8 mouse cellular contexts compared by ENCODE assay signal in genomic region chr6:125166861-125167650, GRCm38 (mm10). TPM values are rescaled to one million over a fixed set of nuclear protein-coding genes. Genes with fewer than 3 reads are reported as not detected.
DNase-seq lines count a peak whose midpoint lies in the region; ATAC-seq and TF ChIP-seq lines count a peak whose summit lies in the region.

No protein-coding gene starts in this region.

- peak overlapping the region; percentile 92 for H3K27ac ChIP-seq in forebrain, embryonic 15.5 days (replicated peaks)
- H3K27ac ChIP-seq in hindbrain, embryonic 11.5 days (ENCODE audit: low read depth, low read length): peak overlapping the region; percentile 91
- peak overlapping the region; percentile 97 for H3K27ac ChIP-seq in liver, embryonic 11.5 days (ENCODE audit: low read depth, low read length)
- peak overlapping the region; percentile 82 for H3K27ac ChIP-seq in olfactory bulb, adult 2 months (ENCODE audit: insufficient read depth, low read depth, low read length)

- 14% methylated on average over 10 of the region's 10 CpGs for WGBS in forebrain, embryonic 15.5 days
- WGBS in hindbrain, embryonic 11.5 days: 15% methylated on average over 10 of the region's 10 CpGs
- 18% methylated on average over 10 of the region's 10 CpGs for WGBS in liver, embryonic 11.5 days
- 14% methylated on average over 10 of the region's 10 CpGs for WGBS in olfactory bulb, adult 2 months

- peak overlapping the region; percentile 17; the same call in 1 of the 2 replicates for H3K9ac ChIP-seq in forebrain, embryonic 15.5 days (replicated peaks)
- H3K9ac ChIP-seq in hindbrain, embryonic 11.5 days (ENCODE audit: low read depth, low read length): peak overlapping the region; percentile 54
- H3K9ac ChIP-seq in liver, embryonic 11.5 days (ENCODE audit: low read depth, low read length): peak overlapping the region; percentile 83

- TF ChIP-seq POLR2A in olfactory bulb, adult 2 months (IDR thresholded peaks at IDR 0.05; ENCODE audit: insufficient read depth, low read depth, low read length): no peak

- no peak for TF ChIP-seq CTCF in olfactory bulb, adult 2 months (IDR thresholded peaks at IDR 0.05; ENCODE audit: insufficient read depth, low read depth, low read length)

- DNase-seq in layer of hippocampus, postnatal 36 days: peak; percentile 55 to 59
- no peak for DNase-seq in layer of hippocampus, postnatal 14 days (ENCODE audit: low spot score in 2 of 2)
- peak; percentile 57 for DNase-seq in adrenal gland, postnatal 25 days
- DNase-seq in hindbrain, embryonic 11.5 days (ENCODE audit: low spot score): peak; percentile 51
- DNase-seq in liver, embryonic 11.5 days (ENCODE audit: low spot score): peak; percentile 69

- H3K27me3 ChIP-seq in forebrain, embryonic 15.5 days: no peaks in the 10 kb centered on the region
- no peaks in the 10 kb centered on the region for H3K27me3 ChIP-seq in hindbrain, embryonic 11.5 days (ENCODE audit: control insufficient read depth, insufficient read depth, low read length)
- H3K27me3 ChIP-seq in liver, embryonic 11.5 days (replicated peaks; ENCODE audit: control insufficient read depth, insufficient read depth, low read length): no peaks in the 10 kb centered on the region

- H3K4me3 ChIP-seq in forebrain, embryonic 15.5 days: peak overlapping the region; percentile 88
- peak overlapping the region; percentile 94; the same call in 1 of the 2 replicates for H3K4me3 ChIP-seq in hindbrain, embryonic 11.5 days (ENCODE audit: low read depth, low read length)
- peak overlapping the region; percentile 87 for H3K4me3 ChIP-seq in liver, embryonic 11.5 days (ENCODE audit: low read depth, low read length)
- H3K4me3 ChIP-seq in olfactory bulb, adult 2 months (ENCODE audit: insufficient read depth, low read depth, low read length): peak overlapping the region; percentile 65

- no peaks in the 10 kb centered on the region for H3K9me3 ChIP-seq in forebrain, embryonic 15.5 days
- no peaks in the 10 kb centered on the region for H3K9me3 ChIP-seq in hindbrain, embryonic 11.5 days (ENCODE audit: control insufficient read depth, low read length)
- H3K9me3 ChIP-seq in liver, embryonic 11.5 days (ENCODE audit: control insufficient read depth, low read length): no peaks in the 10 kb centered on the region

- ATAC-seq in forebrain, embryonic 15.5 days (replicated peaks): peak; percentile 14; the same call in 1 of the 2 replicates
- ATAC-seq in hindbrain, embryonic 11.5 days (ENCODE audit: low FRiP score): peak; percentile 18; the same call in 1 of the 2 replicates
- ATAC-seq in liver, embryonic 11.5 days (replicated peaks; ENCODE audit: low FRiP score): peak; percentile 17; the same call in 1 of the 2 replicates
- no peak for ATAC-seq in inflammation-experienced regulatory T-cells, adult 6 months

- peaks cover 39% of the 10 kb centered on the region for H3K4me1 ChIP-seq in forebrain, embryonic 15.5 days
- peaks cover 26% of the 10 kb centered on the region for H3K4me1 ChIP-seq in hindbrain, embryonic 11.5 days (replicated peaks; ENCODE audit: control insufficient read depth, insufficient read depth, low read length)
- H3K4me1 ChIP-seq in liver, embryonic 11.5 days (replicated peaks; ENCODE audit: control insufficient read depth, insufficient read depth, low read length): peaks cover 27% of the 10 kb centered on the region
- peaks cover 37% of the 10 kb centered on the region for H3K4me1 ChIP-seq in olfactory bulb, adult 2 months (ENCODE audit: control insufficient read depth, insufficient read depth, low read length)

- peaks cover 59% of the 10 kb centered on the region for H3K36me3 ChIP-seq in forebrain, embryonic 15.5 days
- H3K36me3 ChIP-seq in hindbrain, embryonic 11.5 days (ENCODE audit: control insufficient read depth, insufficient read depth, low read length): peaks cover 17% of the 10 kb centered on the region
- H3K36me3 ChIP-seq in liver, embryonic 11.5 days (ENCODE audit: control insufficient read depth, insufficient read depth, low read length): peaks cover 59% of the 10 kb centered on the region

- peak overlapping the region; percentile 87 for H3K4me2 ChIP-seq in forebrain, embryonic 15.5 days (replicated peaks)
- H3K4me2 ChIP-seq in hindbrain, embryonic 11.5 days (replicated peaks; ENCODE audit: low read depth, low read length): peak overlapping the region; percentile 95
- peak overlapping the region; percentile 96 for H3K4me2 ChIP-seq in liver, embryonic 11.5 days

RNA-seq across cellular contexts. Expression of gene Gapdh, which starts 0.8 kb away (rescaled TPM):
- total RNA-seq in layer of hippocampus, postnatal 36 days (2021): 1,000 to 10,000 TPM; 2,301 to 2,480 TPM
- 1,000 to 10,000 TPM; 2,098 to 2,176 TPM for total RNA-seq in layer of hippocampus, postnatal 14 days (2021)
- total RNA-seq in adrenal gland, postnatal 25 days (2021): 1,475 and 1,510 TPM in 2 replicates
- 1,461 and 1,493 TPM in 2 replicates for polyA plus RNA-seq in forebrain, embryonic 15.5 days (2015; fragmentation: Nextera tagmentation; extraction: Ambion mirVana)
- polyA plus RNA-seq in hindbrain, embryonic 11.5 days (2014; fragmentation: Nextera tagmentation; extraction: Ambion mirVana): 2,070 and 2,095 TPM in 2 replicates
- 2,450 and 2,526 TPM in 2 replicates for polyA plus RNA-seq in liver, embryonic 11.5 days (2014; fragmentation: Nextera tagmentation; extraction: Ambion mirVana)
- polyA plus RNA-seq in olfactory bulb, adult 2 months (2012; ENCODE audit: insufficient read depth, insufficient read length, low replicate concordance, missing spikeins): 844 TPM in 1 of 2 replicates, not detected in the other
- 100 to 1,000 TPM; 217 to 463 (median 365) TPM for polyA plus RNA-seq in inflammation-experienced regulatory T-cells, adult 6 months (2017; shearing (Covaris generic))

RNA-seq across cellular contexts. Expression of gene Iffo1, which starts 22.0 kb away (rescaled TPM):
- 10 to 100 TPM; 67.5 to 68.9 TPM for total RNA-seq in layer of hippocampus, postnatal 36 days (2021)
- total RNA-seq in layer of hippocampus, postnatal 14 days (2021): 10 to 100 TPM; 64.7 to 73.2 TPM
- total RNA-seq in adrenal gland, postnatal 25 days (2021): 27.8 and 43.8 TPM in 2 replicates
- 18.9 and 21.0 TPM in 2 replicates for polyA plus RNA-seq in forebrain, embryonic 15.5 days (2015; fragmentation: Nextera tagmentation; extraction: Ambion mirVana)
- 10.3 and 10.4 TPM in 2 replicates for polyA plus RNA-seq in hindbrain, embryonic 11.5 days (2014; fragmentation: Nextera tagmentation; extraction: Ambion mirVana)
- 7.7 and 9.9 TPM in 2 replicates for polyA plus RNA-seq in liver, embryonic 11.5 days (2014; fragmentation: Nextera tagmentation; extraction: Ambion mirVana)
- not detected in 2 replicates for polyA plus RNA-seq in olfactory bulb, adult 2 months (2012; ENCODE audit: insufficient read depth, insufficient read length, low replicate concordance, missing spikeins)
- polyA plus RNA-seq in inflammation-experienced regulatory T-cells, adult 6 months (2017; shearing (Covaris generic)): 10 to 100 TPM in 1 of 3 experiments, 1 to 10 TPM in 2; 6.9 to 12.4 (median 9.8) TPM

RNA-seq across cellular contexts. Expression of gene Ncapd2, which starts 24.4 kb away (rescaled TPM):
- total RNA-seq in layer of hippocampus, postnatal 36 days (2021): 10 to 100 TPM; 22.8 to 26.5 TPM
- 10 to 100 TPM; 26.8 to 29.8 TPM for total RNA-seq in layer of hippocampus, postnatal 14 days (2021)
- total RNA-seq in adrenal gland, postnatal 25 days (2021): 35.6 and 48.3 TPM in 2 replicates
- polyA plus RNA-seq in forebrain, embryonic 15.5 days (2015; fragmentation: Nextera tagmentation; extraction: Ambion mirVana): 98.5 and 99.5 TPM in 2 replicates
- polyA plus RNA-seq in hindbrain, embryonic 11.5 days (2014; fragmentation: Nextera tagmentation; extraction: Ambion mirVana): 109 and 110 TPM in 2 replicates
- 150 and 158 TPM in 2 replicates for polyA plus RNA-seq in liver, embryonic 11.5 days (2014; fragmentation: Nextera tagmentation; extraction: Ambion mirVana)
- polyA plus RNA-seq in olfactory bulb, adult 2 months (2012; ENCODE audit: insufficient read depth, insufficient read length, low replicate concordance, missing spikeins): not detected in 2 replicates
- 10 to 100 TPM; 25.4 to 88.8 (median 51.2) TPM for polyA plus RNA-seq in inflammation-experienced regulatory T-cells, adult 6 months (2017; shearing (Covaris generic))

RNA-seq across cellular contexts. Expression of gene Mrpl51, which starts 24.5 kb away (rescaled TPM):
- total RNA-seq in layer of hippocampus, postnatal 36 days (2021): 10 to 100 TPM; 70.7 to 72.3 TPM
- total RNA-seq in layer of hippocampus, postnatal 14 days (2021): 10 to 100 TPM; 67.7 to 74.4 TPM
- total RNA-seq in adrenal gland, postnatal 25 days (2021): 158 and 198 TPM in 2 replicates
- 155 and 158 TPM in 2 replicates for polyA plus RNA-seq in forebrain, embryonic 15.5 days (2015; fragmentation: Nextera tagmentation; extraction: Ambion mirVana)
- 184 and 189 TPM in 2 replicates for polyA plus RNA-seq in hindbrain, embryonic 11.5 days (2014; fragmentation: Nextera tagmentation; extraction: Ambion mirVana)
- 287 and 311 TPM in 2 replicates for polyA plus RNA-seq in liver, embryonic 11.5 days (2014; fragmentation: Nextera tagmentation; extraction: Ambion mirVana)
- not detected in 2 replicates for polyA plus RNA-seq in olfactory bulb, adult 2 months (2012; ENCODE audit: insufficient read depth, insufficient read length, low replicate concordance, missing spikeins)
- polyA plus RNA-seq in inflammation-experienced regulatory T-cells, adult 6 months (2017; shearing (Covaris generic)): 100 to 1,000 TPM in 1 of 3 experiments, 10 to 100 TPM in 2; 65.3 to 102 (median 74.3) TPM

RNA-seq across cellular contexts. Expression of gene Nop2, which starts 35.3 kb away (rescaled TPM):
- total RNA-seq in layer of hippocampus, postnatal 36 days (2021): 10 to 100 TPM; 30.2 to 34.4 TPM
- 10 to 100 TPM; 29.2 to 30.5 TPM for total RNA-seq in layer of hippocampus, postnatal 14 days (2021)
- total RNA-seq in adrenal gland, postnatal 25 days (2021): 36.2 and 44.0 TPM in 2 replicates
- polyA plus RNA-seq in forebrain, embryonic 15.5 days (2015; fragmentation: Nextera tagmentation; extraction: Ambion mirVana): 51.1 and 51.8 TPM in 2 replicates
- 45.3 and 58.8 TPM in 2 replicates for polyA plus RNA-seq in hindbrain, embryonic 11.5 days (2014; fragmentation: Nextera tagmentation; extraction: Ambion mirVana)
- 114 and 125 TPM in 2 replicates for polyA plus RNA-seq in liver, embryonic 11.5 days (2014; fragmentation: Nextera tagmentation; extraction: Ambion mirVana)
- polyA plus RNA-seq in olfactory bulb, adult 2 months (2012; ENCODE audit: insufficient read depth, insufficient read length, low replicate concordance, missing spikeins): not detected in 2 replicates
- 10 to 100 TPM; 32.7 to 50.7 (median 48.1) TPM for polyA plus RNA-seq in inflammation-experienced regulatory T-cells, adult 6 months (2017; shearing (Covaris generic))

Comparison
In these comparisons a context has a peak if more than half of its experiments do, and no peak if none do; other contexts are left out.
1. DNase-seq: peak in layer of hippocampus, postnatal 36 days (2 of 2), adrenal gland, postnatal 25 days (single experiment), hindbrain, embryonic 11.5 days (single experiment) and liver, embryonic 11.5 days (single experiment); none in layer of hippocampus, postnatal 14 days (0 of 2).
2. H3K9ac ChIP-seq: peak in every context shown above with its lines; median percentile 83 in liver, embryonic 11.5 days; 54 in hindbrain, embryonic 11.5 days; 17 in forebrain, embryonic 15.5 days.
3. Peak in every context shown above with its lines, with median percentiles within 50 percentile points of each other: H3K27ac ChIP-seq, H3K4me2 ChIP-seq and H3K4me3 ChIP-seq.